Comparison of ENCODE assay signal across 8 mouse cellular contexts in genomic region chr16:50380682-50381350, GRCm38 (mm10). TPM values are rescaled to one million over a fixed set of nuclear protein-coding genes. Genes with fewer than 3 reads are reported as not detected.
DNase-seq lines count a peak whose midpoint lies in the region; ATAC-seq lines count a peak whose summit lies in the region.

No protein-coding gene starts in this region.

- peak; percentile 94 for ATAC-seq in granulocyte monocyte progenitor cell, adult 5-6 weeks (replicated peaks; ENCODE audit: poor library complexity, severe bottlenecking)
- ATAC-seq in intestine, embryonic 16.5 days = peak; percentile 79
- ATAC-seq in megakaryocyte progenitor cell, adult 5-6 weeks (replicated peaks; ENCODE audit: poor library complexity) = peak; percentile 100
- no peak for ATAC-seq in erythroid progenitor cell, adult 5-6 weeks (replicated peaks; ENCODE audit: low FRiP score, poor library complexity, severe bottlenecking)

- intact Hi-C loops in left cerebral cortex, postnatal 14 days (cut with DNase I) = loop anchor here (2.0 to 5.0 kb wide), 2 partner anchors 50 to 356 kb away; no protein-coding TSS in a partner anchor

- peak overlapping the region; percentile 32 for H3K4me2 ChIP-seq in intestine, embryonic 16.5 days (ENCODE audit: low read depth, low read length)

- H3K4me3 ChIP-seq in intestine, embryonic 16.5 days (ENCODE audit: low read length) = no peak overlapping the region

- no peaks in the 10 kb centered on the region for H3K27me3 ChIP-seq in intestine, embryonic 16.5 days (replicated peaks; ENCODE audit: control insufficient read depth, insufficient read depth, low read length)

- H3K36me3 ChIP-seq in intestine, embryonic 16.5 days (ENCODE audit: control insufficient read depth, insufficient read depth, low read length) = no peaks in the 10 kb centered on the region

- DNase-seq in adrenal gland, adult (ENCODE audit: inconsistent age in 2 of 2, low spot score in 1 of 2) = peak; percentile 71 to 89
- peak; percentile 61 to 77 for DNase-seq in cerebellum, postnatal 4 days (ENCODE audit: low spot score in 2 of 2)
- DNase-seq in left cerebral cortex, postnatal 14 days (ENCODE audit: low spot score in 2 of 2) = peak; percentile 84 to 90
- peak; percentile 72 to 77 for DNase-seq in right cerebral cortex, postnatal 36 days (ENCODE audit: low spot score in 2 of 2)

- H3K4me1 ChIP-seq in intestine, embryonic 16.5 days (ENCODE audit: control insufficient read depth, insufficient read depth, low read length) = no peaks in the 10 kb centered on the region

- H3K9ac ChIP-seq in intestine, embryonic 16.5 days (ENCODE audit: low read depth, low read length) = no peak overlapping the region

- 40% methylated on average over 10 of the region's 10 CpGs for WGBS in intestine, embryonic 16.5 days

- H3K9me3 ChIP-seq in intestine, embryonic 16.5 days (ENCODE audit: control insufficient read depth, low read length) = no peaks in the 10 kb centered on the region

- no peak overlapping the region for H3K27ac ChIP-seq in intestine, embryonic 16.5 days (ENCODE audit: low read length)

RNA-seq across cellular contexts. Expression of gene Bbx, which starts 51.4 kb away (rescaled TPM):
- 22.8 and 29.6 TPM in 2 replicates for total RNA-seq in granulocyte monocyte progenitor cell, adult 5-6 weeks (2014; fragmentation: Nextera tagmentation)
- total RNA-seq in granulocyte monocyte progenitor cell, adult 5-6 weeks (2017) = 30.9 and 33.7 TPM in 2 replicates
- 28.8 and 30.7 TPM in 2 replicates for polyA plus RNA-seq in intestine, embryonic 16.5 days (2015; fragmentation: Nextera tagmentation; extraction: Ambion mirVana)
- total RNA-seq in left cerebral cortex, postnatal 14 days (2021) = 10 to 100 TPM; 12.1 TPM
- total RNA-seq in megakaryocyte progenitor cell, adult 5-6 weeks (2015) = 22.9 and 27.6 TPM in 2 replicates
- 20.9 and 33.1 TPM in 2 replicates for total RNA-seq in megakaryocyte progenitor cell, adult 5-6 weeks (2017)
- 7.2 and 13.0 TPM in 2 replicates for total RNA-seq in erythroid progenitor cell, adult 5-6 weeks (2015; ENCODE audit: low replicate concordance)
- 2.8 and 5.9 TPM in 2 replicates for total RNA-seq in erythroid progenitor cell, adult 5-6 weeks (2017; ENCODE audit: low replicate concordance)
